Mouse (Mus musculus) naive thymus-derived CD4-positive, alpha-beta T cell, adult 2 months (primary cell): ENCODE measurements around the gene Sbpl.

Source experiments
- DNase-seq: peaks from one replicate; pipeline ENCODE4 v3.0.0-alpha.2; 2011; ENCODE audit warnings: low read depth

Gene Sbpl

DNA sequence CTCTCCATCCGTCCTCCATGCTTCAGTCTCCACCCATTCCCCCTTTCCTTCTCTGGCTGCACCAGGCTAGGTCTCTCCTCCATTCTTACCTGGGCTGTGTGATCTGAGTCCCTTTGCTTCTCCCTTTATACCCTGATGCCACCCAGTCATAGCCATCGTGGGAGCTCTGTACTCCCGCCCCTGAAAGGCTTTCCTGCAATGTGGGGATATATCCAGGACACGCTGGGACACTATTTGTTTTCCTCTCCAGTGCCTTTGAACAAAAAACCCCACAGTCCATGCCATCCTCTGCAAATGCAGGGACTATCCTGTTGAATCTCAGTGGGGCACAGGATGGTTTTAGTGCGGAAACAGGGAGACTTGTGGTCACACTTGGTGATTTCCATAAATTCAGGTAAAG, at the start of gene Sbpl:
TSS of gene Sbpl (minus strand) at position 101 of the 400 bp plus-strand sequence.
- no peak for DNase-seq

DNA sequence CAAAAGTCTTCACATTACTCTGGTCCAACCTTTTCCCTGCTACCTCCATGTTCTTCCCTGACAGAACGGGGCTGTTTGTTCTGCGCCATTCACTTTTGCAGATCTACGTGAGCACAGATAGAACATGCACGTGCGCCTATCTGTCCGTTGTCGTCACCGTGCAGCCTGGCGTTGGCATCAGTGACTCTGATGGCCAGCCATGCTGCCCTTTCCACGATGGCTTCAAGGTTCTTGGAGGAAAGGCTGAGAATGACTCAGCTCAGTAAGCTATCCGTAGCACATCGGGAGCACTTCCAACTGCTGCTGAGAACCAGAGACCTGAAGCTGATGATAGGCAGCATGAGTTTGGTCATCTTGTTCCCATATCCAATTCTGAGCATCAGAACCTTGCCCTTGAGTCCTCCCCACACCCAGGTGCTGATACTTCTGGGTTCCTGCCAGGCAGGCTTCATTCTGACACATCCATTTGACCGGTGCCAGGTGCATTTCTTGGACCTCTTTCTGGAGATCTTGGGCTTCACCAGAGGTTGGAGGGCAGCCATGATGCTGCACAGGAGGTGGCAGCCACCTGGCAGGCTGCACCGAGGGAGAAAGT, 49.1 kb upstream of the Sbpl start:
- no peak for DNase-seq

DNA sequence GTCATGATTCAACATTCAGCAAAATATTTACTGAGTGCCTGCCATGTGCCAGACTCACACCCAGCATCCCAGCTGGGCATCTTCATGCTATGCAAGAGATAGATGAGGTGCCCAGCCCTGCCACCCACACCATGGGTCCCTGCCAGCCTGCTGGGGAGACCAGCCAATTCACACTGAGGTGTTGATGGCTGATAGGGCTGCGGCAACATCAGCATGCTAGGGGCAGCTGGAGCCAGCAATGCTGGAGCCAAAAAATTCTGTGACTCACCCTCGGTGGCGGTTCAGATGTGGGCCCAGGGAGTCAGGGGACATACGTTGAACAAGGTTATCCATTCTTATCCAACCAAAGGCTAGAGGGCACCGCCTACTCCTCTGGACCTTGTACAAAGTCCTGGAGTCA, 45.3 kb upstream of the Sbpl start:
- DNase-seq, result no peak

DNA sequence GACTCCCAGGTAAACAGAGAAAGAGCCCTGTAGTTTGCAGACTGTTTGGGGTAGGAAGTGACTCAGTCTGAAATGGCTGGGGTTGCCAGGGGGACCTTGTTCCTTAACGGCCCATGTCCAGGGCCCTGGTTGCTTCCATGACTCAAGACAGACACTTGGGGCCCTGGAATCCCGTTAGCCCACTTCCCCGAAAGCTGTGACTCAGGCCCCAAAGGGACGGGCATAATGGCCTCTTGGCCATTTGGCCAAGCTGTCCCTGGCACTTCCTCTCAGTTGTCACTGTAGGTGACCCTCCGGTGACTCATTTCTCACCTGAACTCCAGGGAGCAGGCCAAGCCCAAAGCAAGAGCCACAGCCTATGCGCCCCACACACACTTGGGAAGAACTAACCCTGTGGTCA, 43.3 kb upstream of the Sbpl start:
- no peak for DNase-seq

DNA sequence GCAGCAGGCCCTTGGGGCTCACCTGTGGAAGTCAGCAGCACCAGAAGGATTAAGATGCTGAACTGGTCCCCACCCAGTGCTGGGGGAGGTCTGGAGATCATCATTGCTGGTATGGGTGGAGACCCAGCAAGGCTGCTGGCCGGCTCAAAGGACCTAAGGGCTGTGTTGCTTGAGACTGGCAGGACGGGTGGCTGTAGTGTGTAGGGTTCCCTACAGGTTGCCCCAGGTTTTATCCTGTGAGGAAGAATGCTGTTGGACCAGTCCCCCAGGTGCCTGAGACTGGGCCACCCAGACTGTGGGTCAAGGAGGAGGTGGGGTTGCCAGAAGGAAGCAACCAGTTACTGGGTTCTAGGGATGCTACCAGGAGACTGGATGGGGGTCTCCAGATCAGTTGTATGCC, 42.8 kb upstream of the Sbpl start, which contains the start of gene Prss22:
TSS of gene Prss22 (minus strand) at position 200 of the 400 bp plus-strand sequence.
- DNase-seq, result no peak

DNA sequence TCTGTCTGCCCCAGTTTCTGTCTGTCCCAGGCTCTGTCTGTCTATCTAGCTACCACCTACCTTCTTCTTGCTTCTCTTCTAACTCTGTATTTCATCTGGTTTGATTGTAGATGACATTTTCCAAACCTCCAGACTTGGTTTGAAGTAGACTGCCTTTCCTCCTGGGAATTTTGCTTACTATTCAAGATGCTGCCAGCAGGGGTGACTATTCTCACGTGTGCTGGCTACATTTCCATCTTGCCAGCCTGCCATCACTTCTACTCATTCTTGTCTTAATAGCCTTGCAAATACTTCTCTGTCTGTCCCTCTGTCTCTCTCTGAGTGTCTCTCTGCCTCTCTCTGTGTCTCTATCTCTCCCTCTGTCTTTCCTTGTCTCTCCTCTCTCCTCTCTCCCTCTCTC, 40.3 kb upstream of the Sbpl start:
- DNase-seq, result no peak

DNA sequence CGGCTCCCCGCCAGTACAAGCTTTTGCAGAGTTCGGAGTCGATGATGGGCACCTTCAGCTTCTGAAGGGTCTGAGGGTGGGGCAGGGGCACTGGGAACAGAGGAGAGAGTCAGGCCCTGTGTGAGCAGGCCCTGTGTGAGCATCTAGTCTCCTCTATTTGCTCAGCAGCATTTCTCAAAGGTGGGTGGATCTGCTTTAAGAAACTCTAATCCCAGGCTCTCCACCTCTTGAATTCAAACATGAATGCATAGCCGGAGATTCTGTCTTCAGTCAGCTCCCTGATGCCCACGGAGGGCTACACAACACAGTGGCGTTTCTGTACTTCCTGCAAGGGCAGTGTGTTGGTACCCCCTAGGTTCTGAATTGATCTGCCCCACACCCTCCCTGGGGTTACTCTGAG, 39.6 kb upstream of the Sbpl start:
- DNase-seq, result no peak

DNA sequence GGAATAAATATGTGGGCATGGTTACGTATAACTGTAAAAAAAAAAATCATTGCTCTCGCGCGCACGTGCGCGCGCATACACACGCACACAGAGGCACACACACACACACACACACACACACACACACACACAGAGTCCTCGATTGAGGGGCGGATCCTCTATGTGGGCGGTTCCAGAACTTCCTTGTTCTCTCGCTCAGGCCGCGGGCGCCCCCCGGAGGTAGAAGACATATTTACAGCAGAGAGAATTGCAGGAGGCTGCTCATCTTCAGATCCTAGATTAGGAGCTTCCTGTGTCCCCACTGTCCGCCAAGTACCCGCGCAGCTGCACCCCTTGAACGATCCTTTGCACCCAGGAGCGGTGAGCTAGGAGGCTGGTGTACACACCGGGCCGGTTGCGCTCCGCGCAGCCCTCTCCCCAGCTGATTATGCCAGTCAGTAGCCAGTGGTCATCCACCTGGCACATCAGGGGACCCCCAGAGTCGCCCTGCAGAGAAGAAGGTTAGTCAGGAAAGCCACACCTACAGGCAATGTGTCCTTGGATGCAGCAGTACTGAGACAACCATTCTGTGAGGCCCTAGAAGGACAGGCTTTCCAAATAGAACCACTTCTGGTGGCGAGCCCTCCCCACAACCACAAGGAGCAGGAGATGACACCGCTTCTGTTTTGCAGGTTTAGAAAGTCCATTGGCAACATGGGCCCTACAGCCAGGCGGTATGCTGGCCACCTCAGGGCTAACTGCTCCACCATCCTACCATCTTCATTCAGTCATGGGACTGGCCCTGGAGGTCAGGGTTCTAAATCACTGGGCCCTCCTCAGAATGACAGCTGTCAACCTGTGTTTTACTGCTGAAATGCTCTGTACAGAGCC, 38.7 kb upstream of the Sbpl start:
- DNase-seq, result peak; percentile 91

DNA sequence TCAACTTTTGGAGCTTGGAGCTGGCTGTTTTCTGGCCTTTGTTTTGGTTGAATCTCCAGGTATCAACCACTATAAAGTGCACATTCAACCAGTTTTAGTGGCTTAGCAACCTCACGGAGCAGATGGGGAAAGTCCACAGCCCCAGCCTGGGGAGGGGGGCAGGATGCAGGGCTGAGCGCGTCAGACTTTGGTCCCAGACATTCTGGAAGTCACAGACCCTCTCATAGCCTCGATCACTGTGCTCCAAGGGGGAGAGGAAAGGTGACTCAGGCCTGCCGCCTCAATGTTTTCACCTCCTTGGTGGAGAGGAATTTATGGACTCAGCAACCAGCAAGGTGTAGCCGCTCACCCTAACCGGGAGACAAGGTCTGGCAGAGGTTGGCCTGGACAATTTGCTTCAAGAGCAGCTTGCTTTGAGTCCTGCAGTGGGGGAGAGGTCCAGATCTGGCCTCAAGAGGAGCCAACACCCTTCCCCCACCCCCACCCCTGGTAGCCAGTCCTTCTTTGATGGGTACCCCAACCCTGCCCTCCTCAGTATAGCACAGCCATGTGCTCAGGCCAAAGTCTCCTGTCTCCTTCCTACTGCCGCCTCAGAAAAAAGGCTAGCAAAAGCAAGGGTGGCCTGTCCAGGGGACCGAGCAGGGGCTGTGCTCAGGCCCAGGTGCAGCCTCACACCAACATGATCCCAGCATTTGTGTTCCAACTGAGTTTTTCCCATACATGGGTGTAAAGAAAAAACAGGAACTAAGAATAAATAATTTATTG, 37.9 kb upstream of the Sbpl start:
- DNase-seq, result peak; percentile 22

DNA sequence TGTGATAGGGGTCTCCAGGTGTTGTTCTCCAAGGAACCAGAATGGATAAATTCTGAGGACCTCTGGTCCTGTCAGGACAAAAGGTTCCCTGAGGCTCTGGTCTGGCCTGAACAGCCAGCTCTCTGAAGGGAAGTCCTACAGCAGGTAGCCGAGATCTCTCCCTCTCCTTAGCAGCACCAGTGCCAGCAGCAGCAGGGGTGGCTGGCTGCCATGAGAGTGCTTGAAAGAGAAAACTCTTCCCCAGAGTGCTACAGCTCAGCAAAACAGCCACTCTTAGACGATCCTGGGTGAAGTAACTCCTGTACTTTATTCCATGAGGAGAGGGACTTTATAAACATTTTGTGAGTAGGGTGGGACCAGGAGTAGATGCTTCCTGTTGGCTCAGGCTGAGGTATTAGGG, 34.7 kb upstream of the Sbpl start:
- no peak for DNase-seq

DNA sequence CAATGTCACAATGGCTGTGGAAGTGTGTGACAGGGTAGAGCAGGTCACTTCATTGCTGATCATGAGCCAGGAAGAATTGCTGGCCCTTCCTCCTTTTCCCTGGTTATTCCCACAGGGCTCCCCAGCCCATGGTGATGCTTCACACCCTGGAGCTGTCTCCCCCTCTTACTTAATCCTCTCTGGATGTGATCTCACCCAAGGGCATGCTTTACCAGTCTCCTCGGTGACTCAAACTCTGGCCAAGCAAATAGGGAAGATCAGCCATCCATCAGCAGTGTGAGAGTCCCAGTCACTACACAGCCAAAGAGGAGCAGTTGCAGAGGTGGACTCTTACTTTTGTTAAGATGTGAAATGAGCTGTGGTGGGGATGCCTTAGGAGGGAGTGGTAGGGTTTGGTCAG, 29.9 kb upstream of the Sbpl start:
- no peak for DNase-seq

DNA sequence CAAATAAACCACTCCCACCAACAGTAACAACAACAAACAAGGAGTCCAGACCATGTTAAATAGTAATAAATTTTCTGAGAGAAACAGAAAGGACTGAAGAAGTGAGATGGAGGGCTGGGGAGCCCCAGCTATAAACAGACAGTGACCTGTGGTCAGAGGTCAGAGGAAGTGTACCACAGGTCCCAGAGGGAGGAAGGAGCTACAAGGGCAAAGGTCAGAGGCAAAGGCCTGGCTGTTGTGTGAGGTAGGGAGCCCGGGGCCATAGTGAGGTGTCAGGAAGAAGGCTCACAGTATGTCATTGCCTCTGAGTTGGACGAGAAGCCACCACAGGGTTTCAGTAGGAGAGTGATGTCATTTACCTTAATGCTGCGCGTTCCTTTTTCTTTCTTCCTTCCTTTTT, 27.8 kb upstream of the Sbpl start:
- no peak for DNase-seq

DNA sequence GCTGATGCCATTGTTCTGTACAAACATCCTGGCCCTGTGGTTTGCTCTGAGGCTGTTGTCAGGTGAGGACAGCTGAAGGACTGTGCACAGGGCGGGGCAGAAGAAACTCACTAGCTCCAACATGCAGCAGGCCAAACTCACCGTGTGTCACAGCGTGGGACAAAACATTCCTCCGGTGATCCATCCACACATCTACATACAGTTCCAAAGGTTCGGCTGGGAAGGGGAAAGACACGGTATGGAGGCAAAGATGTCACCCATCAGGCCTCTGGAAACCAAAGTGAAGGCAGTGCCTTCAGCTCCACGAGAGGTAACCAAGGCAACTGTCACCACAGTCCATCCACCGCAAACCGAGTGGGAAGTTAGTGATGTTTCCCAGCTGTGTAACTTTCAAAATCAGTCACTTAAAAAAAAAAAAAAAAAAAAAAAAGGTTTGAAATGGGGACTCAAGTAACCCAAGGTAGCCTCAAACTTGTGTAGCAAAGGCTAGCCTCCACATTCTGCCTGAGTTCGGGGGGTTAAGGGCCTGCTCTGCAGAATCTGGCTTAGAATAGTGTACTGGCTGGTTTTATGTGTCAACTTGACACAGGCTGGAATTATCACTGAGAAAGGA, 25.3 kb upstream of the Sbpl start, which contains the start of gene Prss30:
TSS of gene Prss30 (minus strand) at position 270 of the 613 bp plus-strand sequence.
- peak; percentile 51 for DNase-seq

DNA sequence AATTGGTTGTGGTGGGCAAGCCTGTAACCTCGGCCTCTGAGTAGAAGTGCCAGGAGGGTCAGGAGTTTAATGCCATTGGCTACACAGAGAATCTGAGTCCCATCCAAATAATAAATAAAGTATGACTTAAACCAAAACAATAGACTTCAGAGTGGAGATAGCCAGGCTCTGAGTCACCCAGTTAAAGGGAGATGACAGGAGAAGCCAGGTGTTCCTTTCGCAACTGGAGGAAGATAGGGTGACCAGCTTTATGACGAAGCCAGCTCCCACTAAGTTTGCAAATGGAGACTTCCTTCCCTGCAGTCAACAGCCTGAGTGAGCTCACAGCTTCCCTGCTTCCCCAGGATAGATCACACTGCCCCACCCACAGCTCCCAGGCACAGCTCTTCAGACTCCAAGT, 24.4 kb upstream of the Sbpl start:
- no peak for DNase-seq

DNA sequence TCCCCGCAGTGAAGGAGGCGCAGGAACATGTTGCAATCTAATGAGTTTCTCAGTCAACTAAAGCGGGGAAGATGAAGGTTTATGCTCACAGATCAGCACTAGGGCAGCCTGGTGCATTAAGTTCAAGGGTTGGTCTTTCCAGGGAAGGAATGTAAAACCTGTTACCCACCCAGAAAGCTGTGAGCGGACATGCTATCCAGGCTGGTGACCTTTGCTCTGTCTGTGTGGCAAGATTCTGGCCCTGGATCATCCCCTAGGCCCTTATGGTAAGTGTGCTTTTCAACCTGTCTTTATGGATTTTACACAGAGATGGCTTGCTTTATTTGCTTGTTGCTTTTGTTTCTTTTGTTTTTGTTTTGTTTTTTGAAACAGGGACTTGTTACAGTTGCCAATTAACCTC, 21.6 kb upstream of the Sbpl start:
- no peak for DNase-seq

DNA sequence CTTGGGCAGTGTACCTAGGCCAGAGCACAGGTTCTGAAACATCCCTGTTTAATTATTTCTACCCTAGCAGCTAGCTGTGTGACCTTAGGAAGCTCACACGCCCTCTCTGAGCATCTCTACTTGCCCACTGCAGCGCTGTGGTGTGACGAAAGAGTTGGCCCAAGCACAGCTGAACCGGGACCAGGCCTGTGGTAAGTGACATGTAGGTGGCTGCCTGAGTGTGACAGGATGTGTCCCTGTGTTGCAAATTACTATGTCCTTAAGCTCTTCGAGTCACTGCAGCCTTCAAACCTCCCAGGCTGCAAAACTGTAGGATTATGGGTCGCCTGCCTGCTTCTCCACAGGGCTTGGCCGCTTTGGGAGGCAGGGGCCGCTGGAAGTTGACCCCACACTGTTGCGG, 16.2 kb upstream of the Sbpl start:
- no peak for DNase-seq

DNA sequence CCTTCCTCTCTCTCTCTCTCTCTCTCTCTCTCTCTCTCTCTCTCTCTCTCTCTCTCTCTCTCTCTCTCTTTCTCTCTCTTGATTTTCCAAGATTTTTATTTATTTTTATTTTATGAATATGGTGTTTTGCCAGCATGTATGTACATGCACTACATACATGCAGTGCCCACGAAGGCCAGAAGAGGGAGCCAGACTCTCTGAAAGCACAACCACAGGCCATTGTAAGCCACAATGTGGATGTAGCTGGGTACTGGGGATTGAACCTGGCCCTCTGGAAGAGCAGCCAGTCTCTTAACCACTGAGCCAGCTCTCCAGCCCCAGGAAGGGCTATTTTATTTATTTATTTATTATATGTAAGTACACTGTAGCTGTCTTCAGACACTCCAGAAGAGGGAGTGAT, 14.2 kb upstream of the Sbpl start:
- peak; percentile 81 for DNase-seq

DNA sequence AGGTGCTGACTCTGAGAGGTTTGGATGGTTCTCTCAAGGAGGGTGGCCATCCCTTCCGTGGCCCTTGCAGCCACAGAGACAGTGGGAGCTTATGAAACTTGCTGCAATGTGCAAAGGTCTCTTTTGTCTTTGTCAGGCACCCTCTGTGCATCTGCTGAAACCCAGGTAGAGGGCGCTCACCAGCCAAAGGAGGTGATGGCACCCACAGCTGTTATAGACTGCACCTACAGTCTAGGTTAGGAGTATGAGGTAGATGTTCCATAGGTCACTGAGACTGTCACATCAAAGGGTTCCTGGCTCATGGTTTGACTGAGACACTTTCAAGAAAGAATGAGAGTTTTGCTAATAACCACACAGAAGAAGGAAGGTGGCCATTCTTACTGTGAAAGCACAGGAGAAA, 13.7 kb upstream of the Sbpl start:
- peak; percentile 24 for DNase-seq

DNA sequence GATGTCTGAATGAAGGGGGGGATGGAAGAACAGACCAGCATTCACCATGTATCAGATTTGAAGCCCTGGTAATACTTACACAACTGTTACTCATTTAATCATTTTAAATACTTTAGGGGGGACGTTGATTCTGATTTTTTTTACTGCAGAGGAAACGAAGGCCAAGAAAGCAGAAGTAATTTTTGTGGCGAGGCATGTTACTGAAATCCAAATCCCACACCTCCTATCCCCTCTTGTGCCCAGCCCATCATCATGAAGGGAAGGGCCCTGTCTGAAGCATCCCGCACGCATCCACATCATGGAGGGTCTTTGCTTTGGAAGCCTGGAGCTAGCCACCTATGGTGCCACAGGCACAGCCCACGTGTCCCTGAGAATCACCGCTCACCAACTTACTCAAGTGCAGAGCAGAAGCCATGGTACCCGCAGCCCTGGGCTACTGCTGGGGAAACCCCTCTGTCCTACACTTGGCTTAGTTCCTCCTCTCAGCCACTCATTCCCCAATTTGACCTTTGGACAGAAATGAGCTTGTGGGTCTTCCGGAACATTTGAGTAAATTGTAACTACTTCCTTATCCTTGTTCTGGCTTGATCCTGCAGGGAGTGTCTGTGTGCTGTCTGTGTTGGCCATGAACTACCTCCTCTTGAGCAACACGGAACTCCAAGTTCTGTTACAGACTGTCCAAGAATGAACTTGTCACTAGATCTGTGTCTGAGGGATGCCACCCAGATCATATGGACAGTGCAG, 11.8 kb upstream of the Sbpl start:
- DNase-seq, result no peak

DNA sequence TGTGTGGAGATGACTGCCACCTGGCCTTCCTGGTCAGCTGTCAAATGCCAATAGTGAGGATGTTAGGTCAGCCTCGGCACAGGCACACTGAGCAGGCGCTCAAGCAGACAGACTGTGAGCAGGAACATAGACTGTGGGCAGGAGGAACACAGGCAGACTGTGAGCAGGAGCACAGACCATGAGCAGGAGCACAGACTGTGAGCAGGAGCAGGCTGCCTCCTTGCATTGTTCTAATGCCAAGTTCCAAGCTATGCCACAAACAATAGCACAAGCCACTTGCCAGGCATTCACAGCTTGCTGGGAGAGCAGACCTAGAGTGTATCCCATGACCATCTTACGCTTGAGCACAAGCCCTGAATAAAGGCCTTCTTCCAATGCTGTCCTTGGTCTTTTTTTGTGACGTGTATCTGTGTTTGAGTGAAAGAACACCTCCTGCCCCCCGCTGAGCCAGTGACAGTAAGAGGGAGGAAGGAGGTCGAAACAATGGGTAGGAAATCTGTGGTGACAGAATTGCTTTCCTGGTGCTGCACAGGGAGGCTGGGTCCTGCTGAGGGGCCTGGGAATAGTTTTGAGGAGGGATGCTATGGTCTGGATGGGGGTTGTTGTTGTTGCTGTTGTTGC, 10.8 kb upstream of the Sbpl start:
- DNase-seq, result no peak

DNA sequence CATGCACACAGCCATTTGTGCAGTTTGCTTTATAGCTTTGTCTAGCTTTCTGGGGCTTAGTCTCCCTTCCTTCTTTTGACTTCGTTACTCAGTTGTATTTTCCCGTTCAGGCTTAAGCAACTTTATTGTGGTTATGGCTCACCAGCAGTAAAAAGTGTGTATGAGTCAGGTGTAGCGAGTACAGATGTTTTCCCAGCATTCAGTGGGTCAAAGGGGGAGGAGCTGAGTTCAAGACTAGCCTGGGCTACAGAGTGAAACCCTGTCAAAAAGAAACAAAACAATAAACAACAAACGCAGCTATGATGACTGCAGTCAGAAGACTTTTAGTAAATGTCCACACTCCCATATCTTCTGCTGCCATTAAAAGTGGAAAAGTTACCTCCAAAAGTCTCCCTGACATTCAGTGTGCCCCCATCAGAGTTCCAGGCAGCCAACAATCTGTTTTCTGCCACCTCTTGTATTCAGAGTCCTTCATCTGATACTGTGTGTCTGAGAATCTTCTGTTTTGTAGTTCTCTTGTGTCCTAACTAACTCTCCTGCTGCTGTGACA, 6.6 kb upstream of the Sbpl start:
- no peak for DNase-seq
